Mouse (Mus musculus) brain, adult 10 weeks (tissue): ENCODE measurements around the gene Olfr1322. TPM values are rescaled to one million over a fixed set of nuclear protein-coding genes. Genes with fewer than 3 reads are reported as not detected.

Experiments used
- polyA plus RNA-seq: library from polyadenylated mRNA; stranded (reverse); fragments of 350-450 nt; fragmentation: Illumina TruSeq; extraction: RNeasy Lipid Tissue Mini Kit (QIAGEN cat#74804); gene quantifications from one replicate; pipeline ENCODE4 v1.2.3, GENCODE M21; 2015; ENCODE audit warnings: low read depth, low replicate concordance

Olfr1322 gene
- not detected for polyA plus RNA-seq

GRCm38 (mm10) chrX:49891383-49891782 lies at the start of gene Olfr1322:
Olfr1322 (minus strand) TSS chrX:49891483.

Other genes starting within 250 kb of the Olfr1322 start
- not detected for gene Olfr1320, start 219.2 kb downstream of the Olfr1322 start, polyA plus RNA-seq
- not detected for gene Olfr1321, start 156.4 kb downstream of the Olfr1322 start, polyA plus RNA-seq
- 7.7 TPM for gene Igsf1, start 93.7 kb downstream of the Olfr1322 start, polyA plus RNA-seq
- not detected for gene Olfr1323, start 127.9 kb upstream of the Olfr1322 start, polyA plus RNA-seq